Mouse (Mus musculus) thymus, adult 2 months (tissue): ENCODE measurements at regions not wholly inside any gene's neighbourhood (a gene's known extent, or its start where the extent isn't known, plus 50 kb on each side); places are given as distances from the start of the nearest gene placed in this dataset.

Source experiments
- CTCF ChIP-seq: fragments of 200-500 bp; IDR thresholded peaks from 2 replicates; pipeline ENCODE4 v1.5.1; 2012; ENCODE audit warnings: mild to moderate bottlenecking, control low read depth, low read length, moderate library complexity, borderline replicate concordance; ENCODE audit not compliant: control insufficient read depth, poor library complexity, insufficient read depth; ENCODE audit errors: extremely low read depth
- POLR2A ChIP-seq: fragments of 200-500 bp; IDR thresholded peaks from 2 replicates; pipeline ENCODE4 v1.6.1; 2012; ENCODE audit warnings: mild to moderate bottlenecking, low read length, control low read depth, moderate library complexity; ENCODE audit not compliant: control insufficient read depth, poor library complexity, insufficient read depth; ENCODE audit errors: extremely low read depth

DNA sequence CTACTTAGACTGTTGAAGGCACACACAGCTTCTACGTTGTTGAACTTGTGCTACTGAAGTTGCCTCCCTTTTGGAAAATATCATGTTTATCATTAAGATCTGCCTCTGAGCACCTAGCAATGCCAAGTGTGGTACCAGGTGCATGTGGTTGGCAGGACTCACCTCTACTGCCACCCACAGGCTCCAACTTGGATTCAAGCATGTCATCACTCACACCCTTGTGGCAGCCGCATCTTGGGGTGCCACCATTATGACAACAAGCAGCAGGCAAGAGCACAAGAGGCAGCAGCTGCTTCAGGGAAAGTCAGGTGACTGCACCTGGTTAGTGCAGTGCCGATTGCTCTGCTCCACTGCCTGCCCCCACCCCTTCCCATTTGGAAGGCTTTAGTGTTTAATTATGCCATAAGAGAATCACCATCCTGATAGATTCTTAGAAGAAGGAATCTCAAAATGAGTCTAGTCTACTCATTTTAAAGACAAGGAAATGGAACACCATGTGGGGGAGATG lies 435.2 kb upstream of the Smim15 start:
- TF ChIP-seq CTCF, result peak; percentile 34; the same call in 1 of the 2 replicates
- no peak for TF ChIP-seq POLR2A
